Mouse (Mus musculus): ENCODE data around the gene Agfg2. TPM values are rescaled to one million over a fixed set of nuclear protein-coding genes. Genes with fewer than 3 reads are reported as not detected.

Gene Agfg2
- total RNA-seq, 1 experiment, result 12.5 TPM

- H3K9ac ChIP-seq (ENCODE audit: insufficient read depth, low read depth, low read length, poor library complexity, severe bottlenecking), result peak overlapping the region; percentile 57
- in situ Hi-C loops (cut with MboI; ENCODE audit: low sequenced_read_pairs in 2 of 2, unreplicated experiment in 2 of 2), result loop anchor here in 1 of 2 experiments (10.0 kb wide), 1 partner anchor 115 kb away; no protein-coding TSS in a partner anchor
- H3K36me3 ChIP-seq (ENCODE audit: control insufficient read depth, insufficient read depth, low read length, poor library complexity, severe bottlenecking), result peaks cover 19% of the 10 kb centered on the region
- no peaks in the 10 kb centered on the region for H3K9me3 ChIP-seq (ENCODE audit: control insufficient read depth, insufficient read depth, low read depth, low read length)
- TF ChIP-seq ZNF384 (IDR thresholded peaks at IDR 0.05; ENCODE audit: low read depth, low read length), result peak; percentile 85
- TF ChIP-seq ZC3H11A (IDR thresholded peaks at IDR 0.05; ENCODE audit: borderline replicate concordance, low read depth, low read length), result no peak
- H3K27ac ChIP-seq (ENCODE audit: insufficient read depth, low read depth, low read length, poor library complexity, severe bottlenecking), result peak overlapping the region; percentile 12; the same call in 1 of the 2 replicates
- DNase-seq (ENCODE audit: low read depth, low spot score), result no peak
- H3K4me3 ChIP-seq (ENCODE audit: insufficient read depth in 1 of 2, low read depth in 1 of 2, low read length in 2 of 2, poor library complexity in 1 of 2, severe bottlenecking in 1 of 2), result peak overlapping the region; percentile 36 to 56
- peaks cover 2 to 12% of the 10 kb centered on the region in 2 experiments; a peak in 2 of 4 replicates for H3K4me1 ChIP-seq (ENCODE audit: control insufficient read depth in 2 of 2, insufficient read depth in 2 of 2, low read length in 2 of 2, poor library complexity in 1 of 2)
Measured at GRCm38 (mm10) chr5:137649669-137650571, 34.6 kb downstream of the Agfg2 start.

- DNase-seq (ENCODE audit: low read depth, low spot score), result no peak
- Histone ChIP-seq H3K4me1 (ENCODE audit: control insufficient read depth in 2 of 2, insufficient read depth in 2 of 2, low read length in 2 of 2, poor library complexity in 1 of 2) (peaks cover 2 to 15% of the 10 kb centered on the region in 2 experiments; a peak in 2 of 4 replicates), H3K4me3 (ENCODE audit: insufficient read depth in 1 of 2, low read depth in 1 of 2, low read length in 2 of 2, poor library complexity in 1 of 2, severe bottlenecking in 1 of 2) (no peak overlapping the region), H3K9ac (ENCODE audit: insufficient read depth, low read depth, low read length, poor library complexity, severe bottlenecking) (no peak overlapping the region), H3K27ac (ENCODE audit: insufficient read depth, low read depth, low read length, poor library complexity, severe bottlenecking) (no peak overlapping the region), H3K36me3 (ENCODE audit: control insufficient read depth, insufficient read depth, low read length, poor library complexity, severe bottlenecking) (peaks cover 19% of the 10 kb centered on the region), H3K9me3 (ENCODE audit: control insufficient read depth, insufficient read depth, low read depth, low read length) (no peaks in the 10 kb centered on the region)
- in situ Hi-C loops (cut with MboI; ENCODE audit: low sequenced_read_pairs in 2 of 2, unreplicated experiment in 2 of 2), result no loop called here
- TF ChIP-seq HCFC1 (IDR thresholded peaks at IDR 0.05; ENCODE audit: borderline replicate concordance, insufficient read depth, low read length), result no peak
- TF ChIP-seq ZNF384 (IDR thresholded peaks at IDR 0.05; ENCODE audit: low read depth, low read length), result no peak
- no peak for TF ChIP-seq ZC3H11A (IDR thresholded peaks at IDR 0.05; ENCODE audit: borderline replicate concordance, low read depth, low read length)
Measured at GRCm38 (mm10) chr5:137649251-137649650, 35.3 kb downstream of the Agfg2 start.

GRCm38 (mm10) chr5:137647827-137648601 is 36.5 kb downstream of the Agfg2 start:
- TF ChIP-seq ZNF384 (IDR thresholded peaks at IDR 0.05; ENCODE audit: low read depth, low read length) (no peak), HCFC1 (IDR thresholded peaks at IDR 0.05; ENCODE audit: borderline replicate concordance, insufficient read depth, low read length) (no peak), MAFK (IDR thresholded peaks at IDR 0.05; ENCODE audit: insufficient read depth, low read depth, low read length) (no peak), CHD2 (IDR thresholded peaks at IDR 0.05; ENCODE audit: low read depth, low read length) (no peak), ZC3H11A (IDR thresholded peaks at IDR 0.05; ENCODE audit: borderline replicate concordance, low read depth, low read length) (no peak)
- Histone ChIP-seq H3K9ac (ENCODE audit: insufficient read depth, low read depth, low read length, poor library complexity, severe bottlenecking) (no peak overlapping the region), H3K27ac (ENCODE audit: insufficient read depth, low read depth, low read length, poor library complexity, severe bottlenecking) (no peak overlapping the region), H3K4me1 (ENCODE audit: control insufficient read depth in 2 of 2, insufficient read depth in 2 of 2, low read length in 2 of 2, poor library complexity in 1 of 2) (peaks cover 2 to 18% of the 10 kb centered on the region in 2 experiments; a peak in 2 of 4 replicates), H3K4me3 (ENCODE audit: insufficient read depth in 1 of 2, low read depth in 1 of 2, low read length in 2 of 2, poor library complexity in 1 of 2, severe bottlenecking in 1 of 2) (no peak overlapping the region), H3K36me3 (ENCODE audit: control insufficient read depth, insufficient read depth, low read length, poor library complexity, severe bottlenecking) (peaks cover 12% of the 10 kb centered on the region), H3K9me3 (ENCODE audit: control insufficient read depth, insufficient read depth, low read depth, low read length) (no peaks in the 10 kb centered on the region)
- in situ Hi-C loops (cut with MboI; ENCODE audit: low sequenced_read_pairs in 2 of 2, unreplicated experiment in 2 of 2), result no loop called here
- no peak for DNase-seq (ENCODE audit: low read depth, low spot score)

GRCm38 (mm10) chr5:137645652-137646091 is 38.9 kb downstream of the Agfg2 start, which contains the start of gene Irs3:
Gene Irs3, minus strand, starts transcription at chr5:137645714.
- no peak for TF ChIP-seq ZC3H11A (IDR thresholded peaks at IDR 0.05; ENCODE audit: borderline replicate concordance, low read depth, low read length)
- no peak for TF ChIP-seq HCFC1 (IDR thresholded peaks at IDR 0.05; ENCODE audit: borderline replicate concordance, insufficient read depth, low read length)
- TF ChIP-seq MAFK (IDR thresholded peaks at IDR 0.05; ENCODE audit: insufficient read depth, low read depth, low read length), result no peak
- TF ChIP-seq CHD2 (IDR thresholded peaks at IDR 0.05; ENCODE audit: low read depth, low read length), result no peak
- no peak for TF ChIP-seq ZNF384 (IDR thresholded peaks at IDR 0.05; ENCODE audit: low read depth, low read length)
- H3K9me3 ChIP-seq (ENCODE audit: control insufficient read depth, insufficient read depth, low read depth, low read length), result no peaks in the 10 kb centered on the region

More at GRCm38 (mm10) chr5:137645652-137646091, 38.9 kb downstream of the Agfg2 start, which contains the start of gene Irs3:
- Histone ChIP-seq H3K9ac (ENCODE audit: insufficient read depth, low read depth, low read length, poor library complexity, severe bottlenecking) (peak within 1 kb of the TSS; percentile 29), H3K4me1 (ENCODE audit: control insufficient read depth in 2 of 2, insufficient read depth in 2 of 2, low read length in 2 of 2, poor library complexity in 1 of 2) (peaks cover 2 to 21% of the 10 kb centered on the region in 2 experiments; a peak in 2 of 4 replicates), H3K36me3 (ENCODE audit: control insufficient read depth, insufficient read depth, low read length, poor library complexity, severe bottlenecking) (peaks cover 8% of the 10 kb centered on the region; the same call in 1 of the 2 replicates), H3K4me3 (ENCODE audit: insufficient read depth in 1 of 2, low read depth in 1 of 2, low read length in 2 of 2, poor library complexity in 1 of 2, severe bottlenecking in 1 of 2) (peak within 1 kb of the TSS; percentile 50 to 67), H3K27ac (ENCODE audit: insufficient read depth, low read depth, low read length, poor library complexity, severe bottlenecking) (no peak within 1 kb of the TSS)
- in situ Hi-C loops (cut with MboI; ENCODE audit: low sequenced_read_pairs in 2 of 2, unreplicated experiment in 2 of 2), result no loop called here
- DNase-seq (ENCODE audit: low read depth, low spot score), result no peak

Measured in ES-E14 (cell line).